Mouse (Mus musculus) bone marrow, adult 2 months (tissue): ENCODE data around the gene Trim69.

ENCODE experiments used
- CTCF ChIP-seq: fragments of 200-500 bp; IDR thresholded peaks from 2 replicates; pipeline ENCODE4 v1.5.1; 2011; ENCODE audit warnings: low read length, control low read depth; ENCODE audit not compliant: control insufficient read depth, insufficient read depth
- POLR2A ChIP-seq: fragments of 200-500 bp; IDR thresholded peaks from 2 replicates; pipeline ENCODE4 v1.6.1; 2011; ENCODE audit warnings: low read depth, mild to moderate bottlenecking, control low read depth, low read length, borderline replicate concordance; ENCODE audit not compliant: control insufficient read depth

DNA sequence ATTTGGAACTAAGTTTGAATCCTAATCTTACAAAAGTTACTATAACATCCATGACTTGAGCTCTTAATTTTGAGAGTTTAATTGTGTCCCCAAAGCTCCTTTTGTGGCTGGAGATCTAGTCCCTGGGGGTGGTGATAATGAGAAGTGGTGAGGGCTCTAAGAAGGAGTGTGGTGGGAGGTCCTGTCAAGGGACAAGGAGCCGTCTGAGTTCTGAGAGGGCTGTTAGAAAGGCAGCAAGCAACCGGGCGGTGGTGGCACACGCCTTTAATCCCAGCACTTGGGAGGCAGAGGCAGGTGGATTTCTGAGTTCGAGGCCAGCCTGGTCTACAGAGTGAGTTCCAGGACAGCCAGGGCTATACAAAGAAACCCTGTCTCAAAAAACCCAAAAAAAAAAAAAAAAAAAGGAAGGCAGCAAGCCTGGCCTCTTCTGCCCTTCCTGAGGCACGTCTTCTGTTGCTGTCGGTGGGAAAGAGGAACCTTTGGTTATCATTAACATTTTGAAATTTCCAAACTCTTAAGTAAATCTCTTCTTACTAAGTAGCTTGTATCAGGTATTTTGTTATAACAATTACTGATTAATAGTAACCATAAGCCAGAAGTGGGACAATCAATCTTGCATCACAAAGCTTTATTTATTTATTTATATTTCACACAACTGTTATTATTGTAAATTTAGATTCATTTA is 6.7 kb upstream of the Trim69 start:
- no peak for TF ChIP-seq CTCF
- TF ChIP-seq POLR2A, result no peak
